Mouse (Mus musculus) brain, embryonic 14.5 days (tissue): ENCODE results near the gene Uhrf1.
"Not testable (repeated sequence)": the region's sequence is repeated elsewhere in the genome, so short reads cannot be mapped to it uniquely, and the experiment has no call there.

Experiments used
- CTCF ChIP-seq: fragments of 200-500 bp; IDR thresholded peaks from 2 replicates; pipeline ENCODE4 v1.5.1; 2012; ENCODE audit warnings: inconsistent platforms, mild to moderate bottlenecking, moderate library complexity, borderline replicate concordance; ENCODE audit not compliant: insufficient read depth, insufficient read length; ENCODE audit errors: extremely low read depth
- POLR2A ChIP-seq: fragments of 200-500 bp; IDR thresholded peaks from 2 replicates; pipeline ENCODE4 v1.6.1; 2012; ENCODE audit warnings: mild to moderate bottlenecking, inconsistent platforms, borderline replicate concordance; ENCODE audit not compliant: poor library complexity, insufficient read depth, insufficient read length, severe bottlenecking; ENCODE audit errors: extremely low read depth

- not testable (repeated sequence) for TF ChIP-seq CTCF, POLR2A
Observed at GRCm38 (mm10) chr17:56258812-56259211, 44.3 kb upstream of the Uhrf1 start.
